ENCODE assay signal across 9 mouse cellular contexts in genomic region chr13:56191225-56191624, GRCm38 (mm10). TPM values are rescaled to one million over a fixed set of nuclear protein-coding genes. Genes with fewer than 3 reads are reported as not detected.
DNase-seq lines count a peak whose midpoint lies in the region; ATAC-seq and TF ChIP-seq lines count a peak whose summit lies in the region.
"Had no signal": no experiment of that assay in that cellular context is flagged by ENCODE, and none has a peak within 500 bp of the region (broad histone marks: within the 10 kb centered on the region; RNA-seq: fewer than 3 reads in every experiment).

No protein-coding gene starts in this region.

- no peak overlapping the region for H3K27ac ChIP-seq in liver, adult 2 months (replicated peaks; ENCODE audit: insufficient read depth, low read depth, low read length)
- H3K27ac ChIP-seq in liver, embryonic 12.5 days, result no peak overlapping the region
- H3K27ac ChIP-seq in spleen, adult 2 months (ENCODE audit: insufficient read depth, low read length), result no peak overlapping the region
- no peak overlapping the region for H3K27ac ChIP-seq in hindbrain, embryonic 12.5 days
- H3K27ac ChIP-seq: embryonic facial prominence, embryonic 15.5 days had no signal

- WGBS in liver, adult 2 months, result 29% methylated on average over 3 of the region's 3 CpGs
- 26% methylated on average over 3 of the region's 3 CpGs for WGBS in liver, embryonic 12.5 days (ENCODE audit: insufficient replicate concordance)
- 9% methylated on average over 3 of the region's 3 CpGs for WGBS in spleen, adult 2 months
- WGBS in hindbrain, embryonic 12.5 days, result 40% methylated on average over 3 of the region's 3 CpGs

- H3K4me3 ChIP-seq in liver, adult 2 months (ENCODE audit: insufficient read depth, low read depth, low read length), result no peak overlapping the region
- H3K4me3 ChIP-seq in liver, embryonic 12.5 days, result no peak overlapping the region
- H3K4me3 ChIP-seq in spleen, adult 2 months (ENCODE audit: extremely low read depth, insufficient read depth, insufficient read length), result no peak overlapping the region
- H3K4me3 ChIP-seq in hindbrain, embryonic 12.5 days, result no peak overlapping the region
- H3K4me3 ChIP-seq: embryonic facial prominence, embryonic 15.5 days had no signal

- no peak overlapping the region for H3K9ac ChIP-seq in liver, adult 2 months (ENCODE audit: low read depth, low read length)
- H3K9ac ChIP-seq in liver, embryonic 12.5 days, result no peak overlapping the region
- no peak overlapping the region for H3K9ac ChIP-seq in hindbrain, embryonic 12.5 days
- H3K9ac ChIP-seq: embryonic facial prominence, embryonic 15.5 days had no signal

- peak; percentile 75 for DNase-seq in CD4-positive, CD25-positive, alpha-beta regulatory T cell, adult 2 months (ENCODE audit: low read depth, low spot score)
- no peak for DNase-seq in liver, adult 2 months (ENCODE audit: extremely low read depth, low read depth, low spot score)
- peak; percentile 68 for DNase-seq in heart, postnatal 4 days
- peak in 1 of 2 experiments; percentile 67 for DNase-seq in spleen, adult 2 months (ENCODE audit: low read depth in 1 of 2, low spot score in 2 of 2)

- no peak for ATAC-seq in CD4-positive, CD25-positive, alpha-beta regulatory T cell, adult 4 months
- ATAC-seq in liver, embryonic 12.5 days, result no peak
- ATAC-seq in hindbrain, embryonic 12.5 days (ENCODE audit: low FRiP score), result no peak
- ATAC-seq in inflammation-experienced regulatory T-cells, adult 6 months, result no peak

- no peaks in the 10 kb centered on the region for H3K79me2 ChIP-seq in liver, adult 2 months (ENCODE audit: control insufficient read depth, insufficient read depth, low read length)

- no peaks in the 10 kb centered on the region for H3K9me3 ChIP-seq in liver, embryonic 12.5 days (replicated peaks)
- H3K9me3 ChIP-seq in hindbrain, embryonic 12.5 days (replicated peaks), result 0 out of 2 replicates have a peak, but pooled peaks cover 4% of the 10 kb centered on the region
- H3K9me3 ChIP-seq: embryonic facial prominence, embryonic 15.5 days had no signal

- H3K36me3 ChIP-seq in liver, adult 2 months (ENCODE audit: control insufficient read depth, insufficient read depth, low read length), result no peaks in the 10 kb centered on the region
- no peaks in the 10 kb centered on the region for H3K36me3 ChIP-seq in liver, embryonic 12.5 days
- H3K36me3 ChIP-seq in spleen, adult 2 months (ENCODE audit: control insufficient read depth, insufficient read depth, low read length), result no peaks in the 10 kb centered on the region
- no peaks in the 10 kb centered on the region for H3K36me3 ChIP-seq in hindbrain, embryonic 12.5 days
- H3K36me3 ChIP-seq: embryonic facial prominence, embryonic 15.5 days had no signal

- no peaks in the 10 kb centered on the region for H3K4me1 ChIP-seq in liver, adult 2 months (ENCODE audit: control insufficient read depth, insufficient read depth, low read length)
- peaks cover 5% of the 10 kb centered on the region; the same call in 1 of the 2 replicates for H3K4me1 ChIP-seq in liver, embryonic 12.5 days
- H3K4me1 ChIP-seq in spleen, adult 2 months (ENCODE audit: control insufficient read depth, insufficient read depth, insufficient read length), result no peaks in the 10 kb centered on the region
- H3K4me1 ChIP-seq in hindbrain, embryonic 12.5 days, result no peaks in the 10 kb centered on the region
- H3K4me1 ChIP-seq: embryonic facial prominence, embryonic 15.5 days had no signal

- peak; percentile 37; the same call in 1 of the 2 replicates for TF ChIP-seq CTCF in liver, adult 2 months (IDR thresholded peaks at IDR 0.05; ENCODE audit: low read depth, low read length)
- peak; percentile 41; the same call in 1 of the 2 replicates for TF ChIP-seq CTCF in spleen, adult 2 months (IDR thresholded peaks at IDR 0.05; ENCODE audit: extremely low read depth, insufficient read depth, insufficient read length, insufficient replicate concordance)

- H3K27me3 ChIP-seq in liver, adult 2 months (ENCODE audit: control insufficient read depth, insufficient read depth, low read length), result no peaks in the 10 kb centered on the region
- no peaks in the 10 kb centered on the region for H3K27me3 ChIP-seq in liver, embryonic 12.5 days (replicated peaks)
- no peaks in the 10 kb centered on the region for H3K27me3 ChIP-seq in spleen, adult 2 months (ENCODE audit: control insufficient read depth, insufficient read depth, low read length)
- no peaks in the 10 kb centered on the region for H3K27me3 ChIP-seq in hindbrain, embryonic 12.5 days
- H3K27me3 ChIP-seq: embryonic facial prominence, embryonic 15.5 days had no signal

- TF ChIP-seq POLR2A in liver, adult 2 months (IDR thresholded peaks at IDR 0.05; ENCODE audit: extremely low read depth, insufficient read depth, low read length), result no peak
- no peak for TF ChIP-seq POLR2A in spleen, adult 2 months (IDR thresholded peaks at IDR 0.05; ENCODE audit: low read depth, low read length)

- H3K4me2 ChIP-seq in liver, embryonic 12.5 days, result no peak overlapping the region
- H3K4me2 ChIP-seq in hindbrain, embryonic 12.5 days (replicated peaks), result no peak overlapping the region
- H3K4me2 ChIP-seq: embryonic facial prominence, embryonic 15.5 days had no signal

RNA-seq across cellular contexts. Expression of gene Tifab, which starts 12.5 kb away (rescaled TPM):
- under 1 TPM in 1 of 2 experiments, not detected in 1; 0.22 TPM for polyA plus RNA-seq in CD4-positive, CD25-positive, alpha-beta regulatory T cell, adult 4 months (2017; shearing (Covaris generic))
- total RNA-seq in liver, adult 2 months (2014; rRNA removed), result 1.1 and 1.2 TPM in 2 replicates
- 1.0 and 1.9 TPM in 2 replicates for polyA plus RNA-seq in liver, adult 2 months (2012; rRNA removed)
- polyA plus RNA-seq in liver, embryonic 12.5 days (2016; fragmentation: Nextera tagmentation; extraction: Ambion mirVana), result 4.7 and 5.0 TPM in 2 replicates
- under 1 TPM; 0.65 to 0.69 TPM for total RNA-seq in heart, postnatal 4 days (2021)
- 20.8 and 26.8 TPM in 2 replicates for polyA plus RNA-seq in spleen, adult 2 months (2012; rRNA removed)
- polyA plus RNA-seq in hindbrain, embryonic 12.5 days (2016; fragmentation: Nextera tagmentation; extraction: Ambion mirVana), result 1.5 and 1.6 TPM in 2 replicates
- under 1 TPM in 1 of 3 experiments, not detected in 2; 0.91 TPM for polyA plus RNA-seq in inflammation-experienced regulatory T-cells, adult 6 months (2017; shearing (Covaris generic))

RNA-seq across cellular contexts. Expression of gene H2afy, which starts 55.1 kb away (rescaled TPM):
- 100 to 1,000 TPM; 106 to 135 TPM for polyA plus RNA-seq in CD4-positive, CD25-positive, alpha-beta regulatory T cell, adult 4 months (2017; shearing (Covaris generic))
- 52.7 and 56.2 TPM in 2 replicates for total RNA-seq in liver, adult 2 months (2014; rRNA removed)
- 65.9 and 73.6 TPM in 2 replicates for polyA plus RNA-seq in liver, adult 2 months (2012; rRNA removed)
- 162 and 164 TPM in 2 replicates for polyA plus RNA-seq in liver, embryonic 12.5 days (2016; fragmentation: Nextera tagmentation; extraction: Ambion mirVana)
- total RNA-seq in heart, postnatal 4 days (2021), result 10 to 100 TPM; 84.6 to 91.3 TPM
- 125 and 150 TPM in 2 replicates for polyA plus RNA-seq in spleen, adult 2 months (2012; rRNA removed)
- polyA plus RNA-seq in hindbrain, embryonic 12.5 days (2016; fragmentation: Nextera tagmentation; extraction: Ambion mirVana), result 491 and 497 TPM in 2 replicates
- polyA plus RNA-seq in inflammation-experienced regulatory T-cells, adult 6 months (2017; shearing (Covaris generic)), result 100 to 1,000 TPM; 112 to 148 (median 117) TPM
